Mouse (Mus musculus) cerebellum, postnatal 36 days (tissue): Measurements from ENCODE around the gene Tnk2.

ENCODE experiments used
- DNase-seq, 2 experiments: peaks; one replicate each; pipeline ENCODE4 v3.0.0; 2021 to 2022; ENCODE audit warnings: mixed read lengths in 2 of 2

Tnk2 gene

DNA sequence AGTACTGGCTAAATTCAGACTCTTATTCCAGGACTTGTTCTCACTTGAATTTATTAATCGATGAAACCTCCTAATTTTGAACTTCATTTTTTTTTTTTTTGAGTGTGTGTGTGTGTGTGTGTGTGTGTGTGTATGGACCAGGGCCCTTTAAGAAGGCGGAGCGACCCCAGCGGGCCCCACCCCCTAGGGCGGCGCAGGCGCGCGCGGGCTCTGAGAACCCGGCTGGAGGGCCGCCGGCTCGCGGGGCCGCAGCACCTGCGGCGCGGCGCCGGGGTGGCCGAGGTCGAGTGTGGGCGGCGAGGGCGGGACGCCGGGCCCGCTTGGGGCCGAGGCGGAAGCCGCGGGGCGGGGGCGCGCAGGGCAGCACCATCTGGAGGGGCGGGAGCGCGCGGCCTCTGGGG is at the start of gene Tnk2:
TSS of gene Tnk2 (plus strand) at position 214 of the 401 bp plus-strand sequence.
- peak; percentile 85 to 93 for DNase-seq

DNA sequence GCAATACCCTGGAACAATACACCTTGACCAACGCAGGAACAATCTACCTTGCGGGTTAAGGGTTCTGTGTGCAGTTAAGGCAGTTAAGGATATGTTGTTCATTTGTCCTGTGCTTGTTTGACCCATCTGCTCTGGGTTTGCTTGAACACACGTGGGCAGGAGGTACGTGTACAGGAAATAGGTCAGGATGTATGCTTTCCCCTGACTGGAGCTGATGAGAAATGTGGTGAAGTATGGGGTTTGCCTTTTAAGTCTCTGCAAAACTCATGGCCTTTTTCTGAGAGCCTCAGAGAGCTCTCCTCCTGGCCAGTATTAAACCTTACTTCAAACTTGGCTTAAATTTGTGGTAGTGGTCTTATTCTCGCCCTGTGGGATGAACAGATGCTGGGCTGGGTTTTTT is 49.8 kb upstream of the Tnk2 start:
- DNase-seq: no peak

GRCm38 (mm10) chr16:32594701-32595100 is 49.0 kb upstream of the Tnk2 start:
- DNase-seq: no peak

DNA sequence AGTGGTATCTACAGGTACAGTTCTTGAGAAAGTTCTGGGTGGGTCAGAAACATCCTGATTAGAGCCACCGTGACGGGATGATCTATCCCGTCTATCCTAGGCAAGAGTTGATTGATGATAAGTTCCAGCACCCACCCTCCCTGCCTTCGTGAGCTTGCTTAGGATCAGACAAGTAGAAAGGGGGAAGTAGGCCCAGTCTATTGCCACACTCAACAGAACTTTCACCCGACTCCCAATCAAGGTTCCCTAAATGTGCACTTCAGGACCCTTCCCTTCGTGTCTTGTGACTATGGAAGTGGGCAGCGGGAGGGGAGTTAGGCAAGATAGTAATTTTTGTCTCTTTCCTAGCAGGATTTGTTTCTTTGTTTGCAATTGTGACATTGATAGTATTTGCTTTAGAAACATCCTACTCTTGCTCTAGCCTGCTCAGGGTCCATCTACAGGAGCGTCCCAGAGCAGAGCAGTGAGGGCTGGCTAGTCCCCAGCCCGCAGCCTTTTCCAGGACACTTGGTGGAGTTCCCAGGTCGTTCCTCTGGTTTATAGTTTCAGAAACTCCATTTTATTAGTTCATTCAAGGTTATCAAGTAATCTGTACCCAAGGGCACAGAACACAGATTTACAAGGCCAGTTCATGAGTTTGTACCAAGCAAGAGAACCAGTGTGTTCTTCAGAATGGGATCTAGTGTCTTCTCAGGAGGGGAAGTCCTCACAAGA is 48.4 kb upstream of the Tnk2 start:
- no peak for DNase-seq

GRCm38 (mm10) chr16:32597909-32598381 is 45.7 kb upstream of the Tnk2 start:
- DNase-seq: peak in 1 of 2 experiments; percentile 17

- DNase-seq: no peak
These were observed 44.5 kb upstream of the Tnk2 start for GRCm38 (mm10) chr16:32599151-32599550.

GRCm38 (mm10) chr16:32602193-32602685 is 41.4 kb upstream of the Tnk2 start:
- DNase-seq: no peak

GRCm38 (mm10) chr16:32607562-32608343 is 35.9 kb upstream of the Tnk2 start:
- DNase-seq: no peak

DNA sequence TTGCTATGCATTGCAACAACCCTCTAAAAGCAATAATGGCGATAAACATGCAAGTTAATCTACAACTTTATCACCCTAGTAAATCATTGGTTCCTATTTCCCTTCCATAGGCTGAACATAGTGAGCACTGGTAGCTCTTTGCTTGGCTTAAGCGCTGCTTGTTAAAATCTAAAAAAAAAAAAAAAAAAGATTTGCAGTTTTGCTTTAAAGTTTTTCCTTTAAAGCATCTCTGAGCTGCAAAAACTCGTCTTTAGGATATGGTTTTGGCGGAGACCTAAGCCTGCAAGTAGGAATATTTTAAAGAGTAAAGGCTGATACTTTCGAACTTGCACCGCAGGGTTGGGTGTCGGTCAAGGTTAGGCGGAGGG is 35.3 kb upstream of the Tnk2 start:
- DNase-seq: no peak

- peak; percentile 97 to 99 for DNase-seq
These were observed 34.8 kb upstream of the Tnk2 start, which contains the start of gene Tfrc for GRCm38 (mm10) chr16:32608712-32609400. Gene Tfrc (plus strand): TSS chr16:32608920.

GRCm38 (mm10) chr16:32609401-32609779 is 34.3 kb upstream of the Tnk2 start:
- no peak for DNase-seq

- no peak for DNase-seq
These were observed 33.0 kb upstream of the Tnk2 start for GRCm38 (mm10) chr16:32610460-32611255.

GRCm38 (mm10) chr16:32612052-32612451 is 31.6 kb upstream of the Tnk2 start:
- DNase-seq: no peak

DNA sequence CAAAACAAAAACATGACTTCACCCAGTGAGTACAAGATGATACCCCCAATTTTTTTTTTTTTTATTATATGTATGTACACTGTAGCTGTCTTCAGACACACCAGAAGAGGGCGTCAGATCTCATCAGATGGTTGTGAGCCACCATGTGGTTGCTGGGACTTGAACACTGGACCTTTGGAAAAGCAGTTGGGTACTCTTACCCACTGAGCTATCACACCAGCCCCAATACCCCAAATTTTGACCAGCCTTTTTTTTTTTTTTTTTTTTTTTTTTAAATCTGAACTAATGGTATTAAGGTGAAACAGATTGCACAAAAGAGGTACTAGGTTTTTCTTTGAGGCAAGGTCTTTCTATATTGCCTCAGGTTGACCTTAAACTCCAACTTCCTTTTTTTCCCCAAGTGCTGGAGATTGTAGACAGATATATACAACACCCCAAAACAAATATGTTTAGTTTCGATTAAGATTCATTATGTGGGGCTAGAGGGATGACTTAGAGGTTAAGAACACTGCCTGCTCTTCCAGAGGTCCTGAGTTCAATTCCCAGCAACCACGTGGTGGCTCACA is 30.3 kb upstream of the Tnk2 start:
- DNase-seq: no peak

DNA sequence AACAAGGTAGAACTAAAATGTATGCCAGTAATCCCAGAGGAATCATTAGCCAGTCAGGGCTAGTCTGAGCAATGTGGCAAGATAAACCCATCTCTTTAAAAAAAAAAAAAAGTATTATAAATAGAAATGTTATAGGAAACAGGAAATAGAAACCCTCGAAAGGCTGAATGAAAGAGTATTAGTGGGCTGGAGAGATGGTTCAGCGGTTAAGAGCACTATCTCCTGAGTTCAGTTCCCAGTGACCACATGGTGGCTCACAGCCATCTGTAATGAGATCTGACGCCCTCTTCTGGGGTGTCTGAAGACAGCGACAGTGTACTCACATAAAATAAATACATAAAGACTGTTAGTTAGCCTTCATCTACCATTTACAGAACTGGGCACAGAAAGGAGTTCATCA is 29.6 kb upstream of the Tnk2 start:
- no peak for DNase-seq

DNA sequence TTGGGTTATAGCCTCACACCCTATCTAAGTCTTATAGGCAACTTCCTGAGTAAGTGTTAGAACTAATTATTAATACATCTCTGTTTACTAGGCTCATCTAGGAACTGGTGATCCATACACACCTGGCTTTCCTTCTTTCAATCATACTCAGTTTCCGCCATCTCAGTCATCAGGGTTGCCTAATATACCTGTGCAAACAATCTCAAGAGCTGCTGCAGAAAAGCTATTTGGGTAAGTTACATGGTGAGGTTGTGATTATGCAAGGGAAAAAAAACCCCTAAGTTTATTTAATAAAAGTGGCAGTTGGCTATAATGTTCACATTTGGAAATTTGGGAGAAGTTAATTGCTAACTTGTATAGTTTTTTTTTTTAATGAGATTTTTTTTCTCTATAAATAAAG is 24.7 kb upstream of the Tnk2 start:
- DNase-seq: no peak

- no peak for DNase-seq
These were observed 15.5 kb upstream of the Tnk2 start for GRCm38 (mm10) chr16:32628140-32628539.

- no peak for DNase-seq
These were observed 11.3 kb upstream of the Tnk2 start for GRCm38 (mm10) chr16:32632328-32632824.

- no peak for DNase-seq
These were observed 10.1 kb upstream of the Tnk2 start for GRCm38 (mm10) chr16:32633486-32634012.

GRCm38 (mm10) chr16:32634183-32634582 is 9.5 kb upstream of the Tnk2 start:
- no peak for DNase-seq

DNA sequence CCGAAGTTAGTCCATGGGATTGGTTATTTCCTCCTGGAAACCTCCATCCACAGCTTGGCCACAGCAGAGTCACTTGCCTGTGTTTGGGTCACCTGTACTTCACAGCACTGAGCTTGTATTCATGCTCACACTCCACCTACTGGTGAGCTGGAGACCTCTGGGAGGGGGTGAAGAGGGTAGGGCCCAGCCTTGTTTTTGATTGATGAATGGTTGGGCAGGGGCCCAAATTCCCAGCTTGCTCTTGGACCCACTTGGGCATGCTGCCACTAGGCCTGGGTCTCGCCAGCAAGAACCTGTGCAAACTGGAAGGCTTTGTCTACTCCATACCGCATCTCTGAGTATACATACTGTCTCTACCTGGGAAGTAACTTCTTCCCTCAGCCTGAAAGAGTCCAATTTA is 8.4 kb upstream of the Tnk2 start:
- DNase-seq: no peak

GRCm38 (mm10) chr16:32636331-32636730 is 7.3 kb upstream of the Tnk2 start:
- no peak for DNase-seq
